Mouse (Mus musculus) macrophage (primary cell): ENCODE data around the gene Gprc5c. TPM values are rescaled to one million over a fixed set of nuclear protein-coding genes. Genes with fewer than 3 reads are reported as not detected.

Experiments used
- H3K27ac ChIP-seq: fragments of 350-480 bp; formaldehyde crosslinking; 2 replicates; pipeline ENCODE4 v1.9.0; 2021
- H3K36me3 ChIP-seq: fragments of 350-480 bp; formaldehyde crosslinking; 2 replicates; pipeline ENCODE4 v1.9.0; 2021; ENCODE audit errors: inconsistent target
- H3K4me3 ChIP-seq: fragments of 350-480 bp; formaldehyde crosslinking; 2 replicates; pipeline ENCODE4 v1.9.0; 2021; ENCODE audit errors: inconsistent target
- H3K79me2 ChIP-seq: fragments of 350-480 bp; formaldehyde crosslinking; 2 replicates; pipeline ENCODE4 v1.9.0; 2021; ENCODE audit errors: inconsistent target
- WGBS: methylation state at CpG from one replicate; pipeline ENCODE4 v1.1.7; 2026; ENCODE audit warnings: inconsistent platforms; ENCODE audit not compliant: missing documents; 5-methylcytosine and 5-hydroxymethylcytosine counted together
- polyA plus RNA-seq: library from polyadenylated mRNA; stranded (reverse); fragments of 250-400 nt; gene quantifications from 3 replicates; pipeline ENCODE4 v1.2.4, GENCODE M21; 2018; ENCODE audit warnings: inconsistent platforms

Gene Gprc5c
- polyA plus RNA-seq, 1 experiment from 2014 or later, result 8.2 TPM

DNA sequence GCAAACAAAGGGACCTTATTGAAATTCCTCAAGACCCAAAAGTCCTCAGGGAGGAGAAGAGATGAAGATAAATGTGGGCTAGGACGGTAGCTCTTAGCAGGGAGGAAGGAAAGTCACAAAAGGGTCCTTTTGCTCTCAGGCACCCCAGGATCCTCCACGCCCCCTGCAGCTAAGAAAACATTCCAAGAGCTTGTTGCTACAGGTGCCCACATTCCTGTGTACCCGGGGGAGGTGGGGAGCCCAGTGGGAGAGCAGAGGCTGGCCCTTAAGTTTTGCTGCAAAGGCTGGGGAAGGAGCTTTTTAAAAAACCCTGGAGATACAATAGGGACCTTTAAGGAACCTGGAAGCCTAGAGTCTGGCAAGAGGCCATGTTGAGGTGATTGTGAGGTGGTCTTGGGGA is 30.5 kb upstream of the Gprc5c start:
- WGBS, result 84% methylated on average over 3 of the region's 3 CpGs
- no peak overlapping the region for H3K4me3 ChIP-seq

DNA sequence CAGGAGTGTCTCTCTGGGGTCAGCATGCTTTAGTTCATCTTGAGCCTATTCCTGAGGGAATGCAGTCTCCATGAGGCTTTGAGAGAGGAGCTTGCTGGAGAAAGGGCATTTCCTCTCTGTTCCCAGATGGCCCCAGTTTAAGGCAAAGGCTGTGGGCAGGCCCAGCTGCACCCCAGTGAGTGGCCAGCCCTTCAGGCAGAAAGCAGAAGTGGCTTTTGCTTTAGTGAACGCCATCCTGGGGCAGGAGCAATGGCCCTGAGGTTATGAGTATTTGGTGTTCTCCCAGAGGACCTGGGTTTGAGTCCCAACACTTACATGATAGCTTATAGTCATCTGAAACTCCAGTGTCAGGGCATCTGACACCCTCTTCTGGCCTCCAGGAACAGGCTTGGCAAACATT is 29.6 kb upstream of the Gprc5c start:
- Histone ChIP-seq H3K79me2 (no peaks in the 10 kb centered on the region), H3K4me3 (no peak overlapping the region), H3K36me3 (no peaks in the 10 kb centered on the region), H3K27ac (0 out of 2 replicates have a peak overlapping the region, but pooled peaks have one; percentile 7)
- WGBS, result 0% methylated on average over 1 of the region's 1 CpGs

More for the DNA sequence above, 30.5 kb upstream of the Gprc5c start:
- Histone ChIP-seq H3K36me3 (no peaks in the 10 kb centered on the region), H3K27ac (no peak overlapping the region), H3K79me2 (no peaks in the 10 kb centered on the region)

DNA sequence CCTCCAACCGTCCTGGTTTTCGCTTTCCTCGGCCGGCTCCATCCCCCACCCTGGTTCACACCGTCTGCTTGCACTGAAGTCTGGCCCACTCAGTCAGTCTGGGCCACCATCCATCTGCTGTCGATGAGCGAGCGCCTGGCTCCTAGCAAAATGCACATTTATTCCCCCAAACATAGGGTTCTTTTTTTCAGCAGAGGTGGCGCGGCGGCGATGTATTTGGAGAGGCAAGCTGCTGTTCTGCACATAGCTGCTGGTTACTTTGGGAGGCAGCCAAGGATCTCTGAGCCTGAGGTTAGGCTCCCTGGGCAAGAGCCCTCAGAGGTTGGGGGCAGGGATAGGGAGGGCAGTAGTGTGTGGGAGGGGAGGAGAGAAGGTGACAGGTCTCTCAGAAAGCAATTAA is 28.2 kb upstream of the Gprc5c start:
- no peak overlapping the region for H3K4me3 ChIP-seq
- H3K27ac ChIP-seq, result no peak overlapping the region
- H3K79me2 ChIP-seq, result no peaks in the 10 kb centered on the region
- H3K36me3 ChIP-seq, result no peaks in the 10 kb centered on the region
- WGBS, result 98% methylated on average over 12 of the region's 12 CpGs

DNA sequence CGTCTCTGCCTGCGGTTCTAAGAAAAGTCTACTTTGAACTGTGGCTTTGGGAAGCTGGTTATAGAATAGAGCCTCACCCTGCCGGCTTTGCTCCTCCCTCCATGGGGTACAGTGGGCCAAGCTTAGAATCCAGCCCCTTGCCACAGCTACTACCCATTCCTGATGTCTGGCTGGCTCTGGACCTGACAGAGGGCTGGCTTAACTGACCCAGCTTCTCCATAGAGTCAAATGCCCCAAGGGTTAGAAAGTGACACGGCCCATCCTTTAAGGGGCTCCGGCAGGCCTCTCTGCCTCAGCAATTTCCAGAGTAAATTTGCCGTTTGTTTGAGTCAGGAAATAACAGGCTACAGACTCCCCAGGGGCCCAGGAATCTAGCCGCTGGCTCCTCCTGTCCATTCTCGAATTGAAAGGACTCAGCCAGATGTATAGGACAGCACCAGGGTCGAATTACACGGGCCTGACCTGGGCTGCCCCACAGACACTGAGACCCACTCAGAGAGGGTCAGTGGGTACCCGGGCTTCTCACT is 27.7 kb upstream of the Gprc5c start:
- no peak overlapping the region for H3K27ac ChIP-seq
- no peaks in the 10 kb centered on the region for H3K79me2 ChIP-seq
- WGBS, result 90% methylated on average over 9 of the region's 11 CpGs
- H3K4me3 ChIP-seq, result no peak overlapping the region
- H3K36me3 ChIP-seq, result no peaks in the 10 kb centered on the region

DNA sequence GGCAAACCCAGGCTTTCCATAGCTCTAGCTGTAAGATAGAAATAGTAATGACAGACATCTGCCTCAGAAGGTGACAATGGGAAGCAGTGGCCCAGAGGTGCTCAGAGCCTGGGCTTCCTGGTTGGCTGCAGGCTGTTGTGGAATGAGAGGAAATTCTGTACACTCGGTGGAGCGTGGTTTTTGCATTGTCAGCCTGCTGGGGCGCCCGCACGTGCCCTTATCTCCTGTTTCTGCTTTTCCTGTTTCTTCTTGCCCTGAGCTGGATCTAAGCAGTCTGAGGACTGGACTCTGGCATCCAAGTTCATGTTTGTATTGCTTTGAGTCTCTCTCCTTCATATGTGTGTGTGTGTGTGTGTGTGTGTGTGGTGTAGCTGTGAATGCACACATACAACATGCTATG is 24.3 kb upstream of the Gprc5c start:
- WGBS, result 4% methylated on average over 5 of the region's 5 CpGs
- Histone ChIP-seq H3K27ac (no peak overlapping the region), H3K79me2 (no peaks in the 10 kb centered on the region), H3K36me3 (no peaks in the 10 kb centered on the region), H3K4me3 (no peak overlapping the region)

DNA sequence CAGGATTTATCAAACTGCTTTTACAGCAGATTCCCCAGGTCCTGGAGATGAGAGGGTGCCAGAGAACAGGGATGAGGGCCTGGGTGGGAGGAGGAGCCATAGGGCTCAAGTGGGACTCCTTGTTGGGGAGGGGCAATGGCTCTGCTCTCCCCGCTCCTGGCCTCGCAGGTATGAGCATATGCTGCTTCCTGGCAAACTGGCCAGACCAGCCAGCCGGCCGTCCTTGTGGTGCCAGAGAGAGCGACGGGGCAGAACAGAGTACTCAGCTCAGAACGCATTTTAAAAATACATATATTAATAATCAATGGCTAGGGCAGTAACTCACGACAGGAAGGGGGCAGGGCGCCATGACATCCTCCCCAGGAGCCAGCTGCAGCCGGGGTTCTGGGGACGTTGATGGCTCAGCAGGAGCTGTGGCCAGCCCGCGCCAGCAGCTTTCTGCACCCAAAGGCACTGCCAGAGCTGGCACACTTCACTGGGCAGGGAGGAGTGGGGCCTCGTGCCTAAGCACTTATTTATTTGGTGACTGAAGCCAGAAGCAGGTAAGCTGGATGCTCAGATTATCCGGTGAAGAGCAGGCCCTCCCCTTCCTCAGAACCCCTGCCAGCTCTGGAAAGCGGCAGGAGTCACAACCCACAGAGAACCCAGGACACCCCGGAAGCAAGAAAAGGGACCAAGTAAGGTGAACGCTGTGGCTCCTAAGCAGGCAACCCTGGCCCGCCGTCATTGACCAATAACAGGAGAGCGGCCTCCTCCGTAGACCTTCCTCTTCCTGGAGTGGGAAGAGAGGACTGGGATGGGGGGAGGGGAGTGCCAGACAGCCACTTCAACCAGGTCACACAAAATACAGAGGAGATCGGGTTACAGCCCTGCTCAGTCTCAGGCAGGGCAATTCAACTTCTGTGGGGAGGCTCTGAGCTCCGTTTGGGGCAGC is 21.2 kb upstream of the Gprc5c start:
- Histone ChIP-seq H3K36me3 (no peaks in the 10 kb centered on the region), H3K4me3 (no peak overlapping the region), H3K27ac (no peak overlapping the region), H3K79me2 (no peaks in the 10 kb centered on the region)
- WGBS, result 38% methylated on average over 24 of the region's 24 CpGs

GRCm38 (mm10) chr11:114830433-114830773 is 20.5 kb upstream of the Gprc5c start:
- H3K36me3 ChIP-seq, result no peaks in the 10 kb centered on the region
- WGBS, result 83% methylated on average over 8 of the region's 8 CpGs
- H3K79me2 ChIP-seq, result no peaks in the 10 kb centered on the region
- no peak overlapping the region for H3K4me3 ChIP-seq
- H3K27ac ChIP-seq, result no peak overlapping the region

GRCm38 (mm10) chr11:114833166-114833565 is 17.8 kb upstream of the Gprc5c start:
- WGBS, result 74% methylated on average over 5 of the region's 5 CpGs
- H3K36me3 ChIP-seq, result no peaks in the 10 kb centered on the region
- H3K79me2 ChIP-seq, result no peaks in the 10 kb centered on the region
- H3K4me3 ChIP-seq, result no peak overlapping the region
- no peak overlapping the region for H3K27ac ChIP-seq

DNA sequence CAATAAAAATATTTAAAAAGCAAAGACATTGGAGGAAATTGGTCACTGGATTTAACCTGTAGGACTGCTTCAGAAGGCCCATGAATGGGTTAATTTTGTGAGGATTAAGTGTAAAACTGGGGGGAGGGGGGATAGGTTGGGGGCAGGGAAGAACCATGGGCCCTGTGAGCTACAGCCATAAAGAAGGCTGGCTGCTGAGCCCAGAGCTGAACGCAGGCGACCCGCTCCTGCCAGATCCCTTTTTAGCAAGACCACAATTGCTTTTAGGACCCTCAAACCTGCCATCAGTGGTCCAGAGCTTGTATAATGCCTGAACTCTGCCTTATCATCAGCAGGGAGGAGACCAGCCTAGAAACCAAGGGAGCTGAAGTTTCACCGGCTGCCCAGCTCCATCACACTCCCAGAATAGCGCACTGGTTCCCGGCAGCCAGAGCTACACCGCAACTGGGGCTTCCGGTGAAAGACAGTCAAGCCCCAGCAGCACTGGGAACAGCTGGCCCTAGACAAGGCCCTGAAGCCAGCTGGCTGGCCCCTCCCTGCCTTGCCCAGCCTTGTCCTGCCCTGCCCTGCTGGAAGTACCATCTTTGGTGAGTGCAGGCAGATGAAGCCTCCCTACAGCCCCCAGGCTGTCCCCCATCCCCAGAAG is 7.0 kb upstream of the Gprc5c start:
- H3K4me3 ChIP-seq, result no peak overlapping the region
- 40% methylated on average over 8 of the region's 8 CpGs for WGBS
- no peak overlapping the region for H3K27ac ChIP-seq
- H3K79me2 ChIP-seq, result no peaks in the 10 kb centered on the region
- H3K36me3 ChIP-seq, result no peaks in the 10 kb centered on the region

GRCm38 (mm10) chr11:114844464-114845220 is 6.3 kb upstream of the Gprc5c start:
- 89% methylated on average over 7 of the region's 7 CpGs for WGBS
- no peaks in the 10 kb centered on the region for H3K79me2 ChIP-seq
- H3K36me3 ChIP-seq, result no peaks in the 10 kb centered on the region
- H3K27ac ChIP-seq, result no peak overlapping the region
- H3K4me3 ChIP-seq, result no peak overlapping the region

DNA sequence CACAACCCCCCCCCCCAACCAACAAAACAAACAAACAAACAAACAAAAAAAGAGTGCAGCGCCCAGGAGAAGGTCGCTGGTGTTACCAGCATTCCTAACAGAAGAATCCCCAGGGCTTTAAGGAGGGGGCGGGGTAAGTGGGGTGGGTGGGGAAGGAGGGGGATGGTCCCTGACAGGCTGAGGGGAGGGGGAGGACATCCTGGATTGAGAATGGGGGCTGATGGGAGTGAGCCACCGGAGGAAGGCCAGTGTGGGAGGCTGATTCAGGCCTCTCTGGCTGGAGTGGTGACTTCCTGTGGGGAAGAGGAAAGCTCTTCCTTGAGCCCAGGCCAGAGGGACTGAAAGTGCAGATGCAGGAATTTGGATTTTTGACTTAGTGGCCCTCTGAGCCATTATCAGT is 4.6 kb upstream of the Gprc5c start:
- no peak overlapping the region for H3K27ac ChIP-seq
- no peaks in the 10 kb centered on the region for H3K36me3 ChIP-seq
- no peak overlapping the region for H3K4me3 ChIP-seq
- H3K79me2 ChIP-seq, result no peaks in the 10 kb centered on the region
- WGBS, result 86% methylated on average over 4 of the region's 4 CpGs

- Histone ChIP-seq H3K36me3 (no peaks in the 10 kb centered on the region), H3K4me3 (no peak overlapping the region), H3K79me2 (no peaks in the 10 kb centered on the region), H3K27ac (no peak overlapping the region)
- WGBS, result 95% methylated on average over 5 of the region's 5 CpGs
These were observed 3.9 kb upstream of the Gprc5c start for GRCm38 (mm10) chr11:114847008-114847407.

DNA sequence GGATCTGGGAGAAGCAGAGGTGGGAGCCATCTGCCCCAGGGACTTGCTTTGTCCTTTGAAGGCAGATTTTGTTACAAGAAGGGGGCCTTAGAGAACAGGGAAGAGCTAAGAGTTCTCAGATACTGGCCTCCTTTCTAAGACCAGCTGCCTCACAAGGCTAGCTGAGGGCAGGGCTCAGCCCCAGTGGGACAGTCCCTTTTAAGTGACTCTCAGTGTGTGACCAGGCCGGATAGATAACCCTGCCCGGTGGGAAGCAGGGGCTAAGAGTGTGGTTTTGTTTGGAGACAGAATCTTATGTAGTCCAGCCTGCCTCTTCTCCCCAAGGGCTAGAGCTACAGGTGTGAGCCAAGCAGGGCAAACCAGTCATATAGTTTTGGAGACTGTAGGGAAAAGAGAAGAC is 1.4 kb upstream of the Gprc5c start:
- Histone ChIP-seq H3K79me2 (no peaks in the 10 kb centered on the region), H3K36me3 (no peaks in the 10 kb centered on the region), H3K27ac (no peak overlapping the region), H3K4me3 (no peak overlapping the region)
- 78% methylated on average over 2 of the region's 2 CpGs for WGBS

DNA sequence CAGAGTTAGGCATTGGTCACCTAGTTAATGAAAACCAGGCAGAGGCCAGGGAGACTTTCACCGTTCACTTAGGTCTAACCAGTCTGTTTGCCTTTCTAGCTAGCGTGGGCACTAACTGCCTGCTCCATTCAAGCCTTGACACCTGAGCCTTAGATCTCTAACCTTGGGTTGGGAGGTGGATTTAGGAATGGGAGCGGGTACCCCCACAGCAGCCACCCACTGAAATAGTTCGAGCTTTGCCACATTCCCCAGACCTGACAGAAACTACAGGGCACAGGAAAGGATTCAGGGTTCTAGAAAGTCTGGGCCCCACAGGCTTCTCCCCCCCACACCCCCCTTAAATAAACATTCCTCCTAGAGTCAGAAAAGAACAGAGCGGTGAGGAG is 893 bp upstream of the Gprc5c start:
- Histone ChIP-seq H3K27ac (no peak overlapping the region), H3K4me3 (no peak overlapping the region), H3K36me3 (no peaks in the 10 kb centered on the region), H3K79me2 (no peaks in the 10 kb centered on the region)
- 90% methylated on average over 5 of the region's 5 CpGs for WGBS

GRCm38 (mm10) chr11:114851269-114851607 is 286 bp downstream of the Gprc5c start:
- Histone ChIP-seq H3K79me2 (no peaks in the 10 kb centered on the region), H3K27ac (no peak overlapping the region), H3K4me3 (peak overlapping the region; percentile 47), H3K36me3 (no peaks in the 10 kb centered on the region)
- 4% methylated on average over 27 of the region's 27 CpGs for WGBS
